9 mouse cellular contexts compared by ENCODE assay signal in the genomic region with DNA sequence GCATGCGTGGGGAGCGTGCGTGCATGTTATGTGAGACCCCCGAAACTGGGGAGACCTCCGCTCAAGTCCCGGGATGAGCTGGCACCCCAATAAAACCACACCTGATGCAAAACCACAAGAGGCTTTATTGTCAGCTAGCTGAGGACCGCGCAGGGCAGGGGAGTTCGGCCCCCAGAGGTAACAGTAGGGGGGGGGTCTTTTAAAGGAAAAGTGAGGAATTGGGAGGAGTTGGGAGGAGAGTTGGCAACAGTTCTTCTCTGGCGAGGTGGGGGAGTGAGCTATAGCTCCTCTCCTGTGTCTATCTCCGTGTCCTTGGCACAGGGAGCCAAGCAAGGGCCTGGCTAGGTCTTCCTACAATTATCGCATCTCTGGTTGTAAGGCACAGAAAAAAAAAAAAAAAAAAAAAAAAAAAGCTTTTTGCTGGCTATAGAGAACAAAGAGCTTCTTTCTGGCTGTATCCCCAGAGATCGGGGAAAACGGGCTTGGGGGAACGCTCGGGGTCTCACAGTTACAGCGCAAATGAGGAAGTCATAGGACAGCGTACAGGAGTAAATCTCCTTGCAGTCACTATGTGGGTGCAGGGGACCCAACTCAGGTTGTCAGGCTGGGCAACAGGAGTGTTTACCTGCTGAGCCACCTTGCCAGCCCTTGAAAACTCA. TPM values are rescaled to one million over a fixed set of nuclear protein-coding genes. Genes with fewer than 3 reads are reported as not detected.
DNase-seq lines count a peak whose midpoint lies in the region; ATAC-seq and TF ChIP-seq lines count a peak whose summit lies in the region.
"Had no signal": no experiment of that assay in that cellular context is flagged by ENCODE, and none has a peak within 500 bp of the region (broad histone marks: within the 10 kb centered on the region; RNA-seq: fewer than 3 reads in every experiment).

No protein-coding gene starts in this region.

- no peaks in the 10 kb centered on the region for H3K9me3 ChIP-seq in lung, embryonic 14.5 days (ENCODE audit: low read depth, low read length)
- no peaks in the 10 kb centered on the region for H3K9me3 ChIP-seq in forebrain, embryonic 12.5 days
- no peaks in the 10 kb centered on the region for H3K9me3 ChIP-seq in hindbrain, postnatal 0 days (ENCODE audit: low read length)
- no peaks in the 10 kb centered on the region for H3K9me3 ChIP-seq in stomach, postnatal 0 days (ENCODE audit: control insufficient read depth, low read length)

- no peak for TF ChIP-seq CTCF in lung, embryonic 14.5 days (IDR thresholded peaks at IDR 0.05; ENCODE audit: low read depth)
- TF ChIP-seq CTCF in hindbrain, postnatal 0 days (IDR thresholded peaks at IDR 0.05; ENCODE audit: low read depth) = no peak
- no peak for TF ChIP-seq CTCF in stomach, postnatal 0 days (IDR thresholded peaks at IDR 0.05; ENCODE audit: low read depth)

- no peak for TF ChIP-seq EP300 in stomach, postnatal 0 days (optimal IDR thresholded peaks at IDR 0.05)

- under 1% methylated on average over 18 of the region's 18 CpGs for WGBS in lung, embryonic 14.5 days
- under 1% methylated on average over 18 of the region's 18 CpGs for WGBS in forebrain, embryonic 12.5 days
- WGBS in hindbrain, postnatal 0 days = under 1% methylated on average over 18 of the region's 18 CpGs
- WGBS in stomach, postnatal 0 days = 2% methylated on average over 18 of the region's 18 CpGs

- H3K4me2 ChIP-seq in lung, embryonic 14.5 days = peak overlapping the region; percentile 91
- peak overlapping the region; percentile 91 for H3K4me2 ChIP-seq in forebrain, embryonic 12.5 days
- peak overlapping the region; percentile 83 for H3K4me2 ChIP-seq in hindbrain, postnatal 0 days (ENCODE audit: low read depth, low read length)
- peak overlapping the region; percentile 90 for H3K4me2 ChIP-seq in stomach, postnatal 0 days (replicated peaks; ENCODE audit: low read depth)

- peaks cover 6% of the 10 kb centered on the region; the same call in 1 of the 2 replicates for H3K4me1 ChIP-seq in lung, embryonic 14.5 days (ENCODE audit: insufficient read depth)
- H3K4me1 ChIP-seq in brown adipose tissue, adult 24 weeks (ENCODE audit: control insufficient read depth, insufficient read depth, insufficient read length, low read length) = peaks cover 2% of the 10 kb centered on the region; the same call in 1 of the 2 replicates
- peaks cover 14% of the 10 kb centered on the region for H3K4me1 ChIP-seq in forebrain, embryonic 12.5 days
- H3K4me1 ChIP-seq in hindbrain, postnatal 0 days (ENCODE audit: insufficient read depth, low read length) = 0 out of 2 replicates have a peak, but pooled peaks cover 7% of the 10 kb centered on the region
- no peaks in the 10 kb centered on the region; the same call in 1 of the 2 replicates for H3K4me1 ChIP-seq in stomach, postnatal 0 days (replicated peaks; ENCODE audit: control insufficient read depth, insufficient read depth)

- H3K27me3 ChIP-seq in lung, embryonic 14.5 days (ENCODE audit: insufficient read depth, low read length) = no peaks in the 10 kb centered on the region
- H3K27me3 ChIP-seq in forebrain, embryonic 12.5 days = no peaks in the 10 kb centered on the region
- H3K27me3 ChIP-seq in hindbrain, postnatal 0 days (ENCODE audit: insufficient read depth, low read length) = no peaks in the 10 kb centered on the region
- no peaks in the 10 kb centered on the region for H3K27me3 ChIP-seq in stomach, postnatal 0 days (ENCODE audit: control insufficient read depth, insufficient read depth, low read length)

- H3K27ac ChIP-seq in lung, embryonic 14.5 days (ENCODE audit: low read depth) = peak overlapping the region; percentile 93; the same call in 1 of the 2 replicates
- H3K27ac ChIP-seq in brown adipose tissue, adult 24 weeks (replicated peaks; ENCODE audit: low read depth, low read length) = no peak overlapping the region
- peak overlapping the region; percentile 95 for H3K27ac ChIP-seq in forebrain, embryonic 12.5 days
- 0 out of 2 replicates have a peak overlapping the region, but pooled peaks have one; percentile 94 for H3K27ac ChIP-seq in hindbrain, postnatal 0 days
- H3K27ac ChIP-seq in stomach, postnatal 0 days (replicated peaks) = 0 out of 2 replicates have a peak overlapping the region, but pooled peaks have one; percentile 5

- peak overlapping the region; percentile 54 for H3K9ac ChIP-seq in lung, embryonic 14.5 days
- peak overlapping the region; percentile 85 for H3K9ac ChIP-seq in forebrain, embryonic 12.5 days
- H3K9ac ChIP-seq in hindbrain, postnatal 0 days (replicated peaks; ENCODE audit: low read length) = peak overlapping the region; percentile 50
- H3K9ac ChIP-seq in stomach, postnatal 0 days (ENCODE audit: low read length) = peak overlapping the region; percentile 41

- peak; percentile 25; the same call in 1 of the 2 replicates for ATAC-seq in lung, embryonic 14.5 days (ENCODE audit: insufficient read depth)
- ATAC-seq in forebrain, embryonic 12.5 days (ENCODE audit: low FRiP score) = peak; percentile 39
- ATAC-seq in hindbrain, postnatal 0 days = peak; percentile 50
- ATAC-seq in stomach, postnatal 0 days (ENCODE audit: low FRiP score, low TSS enrichment) = no peak; the same call in 1 of the 2 replicates

- H3K4me3 ChIP-seq in lung, embryonic 14.5 days (ENCODE audit: low read depth, low read length) = peak overlapping the region; percentile 72
- H3K4me3 ChIP-seq in brown adipose tissue, adult 24 weeks (ENCODE audit: insufficient read depth, low read depth, low read length) = peak overlapping the region; percentile 45
- peak overlapping the region; percentile 69 for H3K4me3 ChIP-seq in forebrain, embryonic 12.5 days (replicated peaks)
- peak overlapping the region; percentile 72 for H3K4me3 ChIP-seq in hindbrain, postnatal 0 days (ENCODE audit: low read length)
- H3K4me3 ChIP-seq in stomach, postnatal 0 days (ENCODE audit: low read depth, low read length) = peak overlapping the region; percentile 72

- peaks cover 31% of the 10 kb centered on the region for H3K36me3 ChIP-seq in lung, embryonic 14.5 days (ENCODE audit: insufficient read depth)
- H3K36me3 ChIP-seq in forebrain, embryonic 12.5 days (replicated peaks) = peaks cover 44% of the 10 kb centered on the region
- H3K36me3 ChIP-seq in hindbrain, postnatal 0 days (ENCODE audit: insufficient read depth, low read length) = peaks cover 32% of the 10 kb centered on the region
- H3K36me3 ChIP-seq in stomach, postnatal 0 days (ENCODE audit: control insufficient read depth, insufficient read depth, low read length) = peaks cover 9% of the 10 kb centered on the region

- peak; percentile 39 for DNase-seq in lung, embryonic 14.5 days
- DNase-seq in lung, postnatal 14 days = no peak
- DNase-seq in hindbrain, postnatal 0 days (ENCODE audit: low spot score) = peak; percentile 47
- peak; percentile 8 for DNase-seq in lung, postnatal 10 days
- no peak for DNase-seq in stomach, postnatal 0 days (ENCODE audit: low spot score)
- DNase-seq in layer of hippocampus, adult 9-10 months (ENCODE audit: low spot score) = no peak

RNA-seq across cellular contexts. Expression of a gene that starts 1.1 kb away (rescaled TPM):
- 32.1 and 32.4 TPM in 2 replicates for polyA plus RNA-seq in lung, embryonic 14.5 days (2014; fragmentation: Nextera tagmentation; extraction: Ambion mirVana)
- 1.5 and 2.0 TPM in 2 replicates for polyA plus RNA-seq in brown adipose tissue, adult 24 weeks (2012; ENCODE audit: insufficient read depth, insufficient read length, missing spikeins)
- 44.5 and 44.8 TPM in 2 replicates for polyA plus RNA-seq in forebrain, embryonic 12.5 days (2016; fragmentation: Nextera tagmentation; extraction: Ambion mirVana)
- 20.1 and 23.5 TPM in 2 replicates for total RNA-seq in hindbrain, postnatal 0 days (2014; rRNA removed)
- 26.1 and 31.6 TPM in 2 replicates for polyA plus RNA-seq in hindbrain, postnatal 0 days (2015; fragmentation: Nextera tagmentation; extraction: Ambion mirVana)
- 12.9 and 13.8 TPM in 2 replicates for polyA plus RNA-seq in stomach, postnatal 0 days (2015; fragmentation: Nextera tagmentation; extraction: Ambion mirVana)

RNA-seq across cellular contexts. Expression of a gene that starts 16.5 kb away (rescaled TPM):
- 8.6 and 9.8 TPM in 2 replicates for polyA plus RNA-seq in lung, embryonic 14.5 days (2014; fragmentation: Nextera tagmentation; extraction: Ambion mirVana)
- polyA plus RNA-seq in brown adipose tissue, adult 24 weeks (2012; ENCODE audit: insufficient read depth, insufficient read length, missing spikeins) = 3.8 and 4.5 TPM in 2 replicates
- polyA plus RNA-seq in forebrain, embryonic 12.5 days (2016; fragmentation: Nextera tagmentation; extraction: Ambion mirVana) = 17.8 and 19.0 TPM in 2 replicates
- 9.6 and 12.0 TPM in 2 replicates for total RNA-seq in hindbrain, postnatal 0 days (2014; rRNA removed)
- polyA plus RNA-seq in hindbrain, postnatal 0 days (2015; fragmentation: Nextera tagmentation; extraction: Ambion mirVana) = 17.3 and 21.6 TPM in 2 replicates
- polyA plus RNA-seq in stomach, postnatal 0 days (2015; fragmentation: Nextera tagmentation; extraction: Ambion mirVana) = 4.8 and 5.5 TPM in 2 replicates

RNA-seq across cellular contexts. Expression of a gene that starts 29.7 kb away (rescaled TPM):
- polyA plus RNA-seq in lung, embryonic 14.5 days (2014; fragmentation: Nextera tagmentation; extraction: Ambion mirVana) = 8.4 and 8.6 TPM in 2 replicates
- polyA plus RNA-seq in brown adipose tissue, adult 24 weeks (2012; ENCODE audit: insufficient read depth, insufficient read length, missing spikeins) = 1.4 and 4.4 TPM in 2 replicates
- polyA plus RNA-seq in forebrain, embryonic 12.5 days (2016; fragmentation: Nextera tagmentation; extraction: Ambion mirVana) = 7.6 and 7.7 TPM in 2 replicates
- total RNA-seq in hindbrain, postnatal 0 days (2014; rRNA removed) = 5.4 and 6.9 TPM in 2 replicates
- 2.2 and 3.1 TPM in 2 replicates for polyA plus RNA-seq in hindbrain, postnatal 0 days (2015; fragmentation: Nextera tagmentation; extraction: Ambion mirVana)
- 4.3 TPM in 2 replicates for polyA plus RNA-seq in stomach, postnatal 0 days (2015; fragmentation: Nextera tagmentation; extraction: Ambion mirVana)

RNA-seq across cellular contexts. Expression of a gene that starts 33.8 kb away (rescaled TPM):
- polyA plus RNA-seq in lung, embryonic 14.5 days (2014; fragmentation: Nextera tagmentation; extraction: Ambion mirVana) = not detected in 2 replicates
- not detected in 2 replicates for polyA plus RNA-seq in brown adipose tissue, adult 24 weeks (2012; ENCODE audit: insufficient read depth, insufficient read length, missing spikeins)
- polyA plus RNA-seq in forebrain, embryonic 12.5 days (2016; fragmentation: Nextera tagmentation; extraction: Ambion mirVana) = not detected in 2 replicates
- not detected in 2 replicates for total RNA-seq in hindbrain, postnatal 0 days (2014; rRNA removed)
- polyA plus RNA-seq in hindbrain, postnatal 0 days (2015; fragmentation: Nextera tagmentation; extraction: Ambion mirVana) = 0.46 TPM in 1 of 2 replicates, not detected in the other
- 0.15 and 0.42 TPM in 2 replicates for polyA plus RNA-seq in stomach, postnatal 0 days (2015; fragmentation: Nextera tagmentation; extraction: Ambion mirVana)
- total RNA-seq: liver, adult 2 months had no signal
- polyA plus RNA-seq: liver, adult 2 months had no signal

RNA-seq across cellular contexts. Expression of a gene that starts 45.4 kb away (rescaled TPM):
- polyA plus RNA-seq in lung, embryonic 14.5 days (2014; fragmentation: Nextera tagmentation; extraction: Ambion mirVana) = 3.3 and 4.7 TPM in 2 replicates
- polyA plus RNA-seq in brown adipose tissue, adult 24 weeks (2012; ENCODE audit: insufficient read depth, insufficient read length, missing spikeins) = 0.88 and 1.8 TPM in 2 replicates
- 3.2 and 3.6 TPM in 2 replicates for polyA plus RNA-seq in forebrain, embryonic 12.5 days (2016; fragmentation: Nextera tagmentation; extraction: Ambion mirVana)
- 7.5 and 9.1 TPM in 2 replicates for total RNA-seq in hindbrain, postnatal 0 days (2014; rRNA removed)
- polyA plus RNA-seq in hindbrain, postnatal 0 days (2015; fragmentation: Nextera tagmentation; extraction: Ambion mirVana) = 3.0 and 3.7 TPM in 2 replicates
- 1.8 and 1.9 TPM in 2 replicates for polyA plus RNA-seq in stomach, postnatal 0 days (2015; fragmentation: Nextera tagmentation; extraction: Ambion mirVana)

Comparison
In these comparisons a context has a peak if more than half of its experiments do, and no peak if none do; other contexts are left out.
1. DNase-seq: peak in lung, embryonic 14.5 days (single experiment), hindbrain, postnatal 0 days (single experiment) and lung, postnatal 10 days (single experiment); none in lung, postnatal 14 days (single experiment), stomach, postnatal 0 days (single experiment) and layer of hippocampus, adult 9-10 months (single experiment).
2. Peak in every context shown above with its lines, with median percentiles within 50 percentile points of each other: H3K4me2 ChIP-seq, H3K4me3 ChIP-seq and H3K9ac ChIP-seq.